Mouse (Mus musculus): ENCODE measurements around the gene Ndrg4. TPM values are rescaled to one million over a fixed set of nuclear protein-coding genes. Genes with fewer than 3 reads are reported as not detected.

Ndrg4 gene
- polyA plus RNA-seq, 1 experiment from 2014 or later, result 295 TPM

DNA sequence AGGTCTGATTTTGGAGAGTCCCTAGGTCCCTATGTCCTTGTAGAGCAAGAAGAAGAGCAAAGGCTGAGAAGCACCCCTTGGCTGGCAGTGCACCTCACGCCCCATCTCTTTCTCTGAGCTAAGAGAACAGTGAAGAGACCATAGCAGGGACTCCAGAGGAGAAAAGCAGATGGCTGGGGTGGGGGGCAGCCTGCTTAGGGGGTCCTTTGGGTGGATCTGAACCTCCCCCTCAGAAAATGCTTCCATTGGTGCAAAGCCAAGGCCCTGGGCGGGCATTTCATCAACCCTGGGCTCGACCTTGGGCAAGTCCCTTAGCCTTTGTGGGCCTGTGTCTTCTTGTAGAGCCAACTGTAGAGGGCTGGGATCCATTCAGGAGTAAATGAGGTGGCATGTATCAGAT, 27.8 kb downstream of the Ndrg4 start:
- Histone ChIP-seq H3K9me3 (replicated peaks) (no peaks in the 10 kb centered on the region), H3K4me1 (replicated peaks) (peaks cover 26% of the 10 kb centered on the region), H3K9ac (peak overlapping the region; percentile 84), H3K4me2 (peak overlapping the region; percentile 88), H3K4me3 (peak overlapping the region; percentile 78), H3K27ac (peak overlapping the region; percentile 90), H3K36me3 (peaks cover 34% of the 10 kb centered on the region), H3K27me3 (0 out of 2 replicates have a peak, but pooled peaks cover 3% of the 10 kb centered on the region)
- ATAC-seq (replicated peaks; ENCODE audit: insufficient number of reproducible peaks, insufficient read depth, low FRiP score, low read depth), result no peak
- WGBS, result 86% methylated on average over 3 of the region's 3 CpGs

DNA sequence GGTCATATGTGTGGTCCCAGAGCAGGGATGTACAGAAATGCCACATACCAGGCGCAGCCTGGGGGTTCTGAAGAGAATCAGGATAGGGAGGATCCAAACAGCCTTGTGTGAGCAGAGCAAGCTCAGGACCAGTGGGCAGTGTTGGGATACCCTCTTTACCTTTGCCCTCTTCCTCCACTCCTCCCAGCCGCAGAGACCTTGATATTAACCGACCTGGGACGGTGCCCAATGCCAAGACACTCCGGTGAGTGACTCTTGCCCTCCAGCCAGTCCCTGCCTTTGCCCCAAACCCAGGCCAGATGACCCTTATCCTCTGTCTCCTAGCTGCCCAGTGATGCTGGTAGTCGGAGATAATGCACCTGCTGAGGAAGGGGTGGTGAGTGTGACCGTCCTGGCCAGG, 32.8 kb downstream of the Ndrg4 start:
- Histone ChIP-seq H3K9ac (no peak overlapping the region), H3K27me3 (no peaks in the 10 kb centered on the region), H3K27ac (no peak overlapping the region), H3K4me2 (no peak overlapping the region), H3K36me3 (peaks cover 56% of the 10 kb centered on the region), H3K9me3 (replicated peaks) (no peaks in the 10 kb centered on the region), H3K4me1 (replicated peaks) (peaks cover 23% of the 10 kb centered on the region), H3K4me3 (no peak overlapping the region)
- WGBS, result 81% methylated on average over 7 of the region's 7 CpGs
- ATAC-seq (replicated peaks; ENCODE audit: insufficient number of reproducible peaks, insufficient read depth, low FRiP score, low read depth), result no peak

DNA sequence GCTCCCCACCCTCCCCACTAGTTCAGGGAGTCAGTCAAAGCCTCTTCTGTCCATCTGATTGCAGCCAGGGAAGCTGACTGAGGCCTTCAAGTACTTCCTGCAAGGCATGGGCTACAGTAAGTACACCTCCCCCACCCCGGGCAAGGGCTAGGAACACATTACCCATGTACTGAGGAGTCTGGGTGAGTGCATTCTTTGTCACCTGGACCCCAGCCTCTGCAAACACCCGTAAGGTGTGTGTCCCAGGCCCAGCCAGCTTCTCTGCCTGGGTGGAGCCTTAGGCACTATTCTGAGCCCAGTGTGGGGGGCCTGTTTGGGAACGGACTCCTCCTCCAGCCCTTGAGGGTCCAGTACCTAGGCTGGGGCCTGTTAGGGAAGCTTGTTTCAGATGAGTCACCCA, 34.2 kb downstream of the Ndrg4 start:
- peaks cover 56% of the 10 kb centered on the region for H3K36me3 ChIP-seq
- no peaks in the 10 kb centered on the region for H3K9me3 ChIP-seq (replicated peaks)
- H3K27me3 ChIP-seq, result no peaks in the 10 kb centered on the region
- H3K27ac ChIP-seq, result 0 out of 2 replicates have a peak overlapping the region, but pooled peaks have one; percentile 9
- H3K4me1 ChIP-seq (replicated peaks), result peaks cover 18% of the 10 kb centered on the region
- no peak overlapping the region for H3K4me2 ChIP-seq
- no peak for ATAC-seq (replicated peaks; ENCODE audit: insufficient number of reproducible peaks, insufficient read depth, low FRiP score, low read depth)
- H3K9ac ChIP-seq, result no peak overlapping the region
- H3K4me3 ChIP-seq, result no peak overlapping the region
- WGBS, result 49% methylated on average over 3 of the region's 3 CpGs

DNA sequence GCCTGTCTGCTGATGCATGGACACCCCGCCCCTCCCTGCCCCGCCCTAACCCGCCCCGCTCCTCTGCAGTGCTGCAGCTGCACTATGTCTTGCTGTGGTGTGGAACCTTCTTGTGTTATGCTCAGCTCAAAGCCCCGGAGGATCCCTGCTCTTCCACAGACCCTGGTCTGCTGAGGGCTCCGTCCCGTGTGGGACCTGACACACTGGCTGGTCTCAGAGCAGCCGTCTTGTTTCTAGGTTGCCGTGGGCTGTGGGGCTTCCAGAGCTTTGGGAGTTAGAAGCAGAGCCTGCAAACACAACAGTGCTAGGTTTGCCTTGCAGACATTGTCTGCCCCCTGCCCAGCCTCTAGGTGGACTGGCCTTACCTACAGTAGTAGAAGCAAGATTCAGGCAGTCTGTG, 35.6 kb downstream of the Ndrg4 start:
- no peaks in the 10 kb centered on the region for H3K9me3 ChIP-seq (replicated peaks)
- no peak overlapping the region for H3K4me3 ChIP-seq
- H3K36me3 ChIP-seq, result peaks cover 42% of the 10 kb centered on the region
- no peak for ATAC-seq (replicated peaks; ENCODE audit: insufficient number of reproducible peaks, insufficient read depth, low FRiP score, low read depth)
- H3K4me2 ChIP-seq, result no peak overlapping the region
- WGBS, result 85% methylated on average over 9 of the region's 9 CpGs
- no peak overlapping the region for H3K9ac ChIP-seq
- H3K27me3 ChIP-seq, result no peaks in the 10 kb centered on the region
- no peak overlapping the region for H3K27ac ChIP-seq
- peaks cover 29% of the 10 kb centered on the region for H3K4me1 ChIP-seq (replicated peaks)

DNA sequence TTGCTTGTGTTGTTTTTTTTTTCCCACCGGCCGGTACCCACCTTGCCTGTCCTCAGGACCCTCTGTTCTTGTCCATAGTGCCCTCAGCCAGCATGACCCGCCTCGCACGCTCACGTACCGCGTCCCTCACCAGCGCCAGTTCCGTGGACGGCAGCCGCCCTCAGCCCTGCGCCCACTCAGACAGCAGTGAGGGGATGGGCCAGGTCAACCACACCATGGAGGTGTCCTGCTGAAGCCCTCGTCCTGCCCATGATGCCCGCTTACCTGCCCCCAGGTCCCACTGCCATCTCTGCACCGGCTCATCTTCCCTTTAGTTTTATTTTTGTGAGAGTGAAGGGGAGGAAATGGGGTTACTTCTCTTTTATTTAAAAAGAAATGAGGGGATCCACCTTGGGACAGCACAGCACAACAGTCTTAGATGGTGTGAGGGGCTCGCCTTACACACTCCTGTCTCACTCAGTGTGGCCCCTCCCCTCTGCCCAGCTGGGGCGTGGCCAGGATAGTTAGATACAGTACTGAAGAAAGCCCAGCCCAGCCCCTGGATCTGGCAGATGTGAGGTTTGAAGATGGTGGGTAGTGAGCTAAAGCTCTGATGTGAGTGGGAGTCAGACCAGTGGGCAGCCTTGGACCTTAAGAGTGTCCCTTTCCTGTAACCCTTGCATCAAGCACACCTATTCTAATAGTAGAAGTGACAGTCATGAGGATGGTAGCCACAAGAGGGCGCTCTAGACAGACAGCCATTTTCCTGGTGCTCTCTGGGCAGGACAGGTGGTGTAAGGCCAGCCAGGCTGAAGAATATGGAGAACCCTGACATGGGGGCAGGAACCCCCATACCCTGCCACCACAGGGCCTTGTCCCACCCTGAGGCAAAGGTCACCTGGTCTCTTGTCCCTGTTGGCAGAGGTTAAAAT, 36.6 kb downstream of the Ndrg4 start:
- no peak for ATAC-seq (replicated peaks; ENCODE audit: insufficient number of reproducible peaks, insufficient read depth, low FRiP score, low read depth)
- WGBS, result 77% methylated on average over 19 of the region's 19 CpGs
- H3K36me3 ChIP-seq, result peaks cover 41% of the 10 kb centered on the region

DNA sequence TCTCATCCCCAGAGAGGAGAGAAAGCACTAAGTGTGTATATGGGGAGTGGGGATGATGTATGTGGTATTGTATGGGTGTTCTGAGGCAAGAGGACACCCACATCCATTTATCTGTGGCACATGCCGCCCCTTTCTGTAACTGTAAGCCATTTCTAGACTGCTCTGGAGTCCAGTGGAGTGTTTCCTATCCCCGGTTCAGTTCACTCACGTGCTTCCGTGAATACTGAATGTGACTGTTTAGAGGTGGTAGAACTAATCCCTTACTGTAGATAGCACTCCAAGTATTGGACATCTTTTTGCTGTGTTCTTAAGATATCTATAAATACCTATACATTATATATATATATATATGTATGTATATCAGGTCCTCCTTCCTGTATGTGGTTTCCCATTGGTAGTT, 37.6 kb downstream of the Ndrg4 start:
- no peaks in the 10 kb centered on the region for H3K9me3 ChIP-seq (replicated peaks)
- no peaks in the 10 kb centered on the region for H3K27me3 ChIP-seq
- peaks cover 29% of the 10 kb centered on the region for H3K4me1 ChIP-seq (replicated peaks)
- H3K4me2 ChIP-seq, result no peak overlapping the region
- H3K4me3 ChIP-seq, result no peak overlapping the region
- WGBS, result 86% methylated on average over 4 of the region's 4 CpGs
- no peak for ATAC-seq (replicated peaks; ENCODE audit: insufficient number of reproducible peaks, insufficient read depth, low FRiP score, low read depth)
- H3K27ac ChIP-seq, result no peak overlapping the region
- H3K9ac ChIP-seq, result no peak overlapping the region
- H3K36me3 ChIP-seq, result peaks cover 41% of the 10 kb centered on the region

More for the DNA sequence above, 36.6 kb downstream of the Ndrg4 start:
- no peak overlapping the region for H3K9ac ChIP-seq
- no peaks in the 10 kb centered on the region for H3K9me3 ChIP-seq (replicated peaks)
- no peak overlapping the region for H3K4me3 ChIP-seq
- H3K4me1 ChIP-seq (replicated peaks), result peaks cover 29% of the 10 kb centered on the region
- no peak overlapping the region for H3K4me2 ChIP-seq
- no peak overlapping the region for H3K27ac ChIP-seq
- no peaks in the 10 kb centered on the region for H3K27me3 ChIP-seq

DNA sequence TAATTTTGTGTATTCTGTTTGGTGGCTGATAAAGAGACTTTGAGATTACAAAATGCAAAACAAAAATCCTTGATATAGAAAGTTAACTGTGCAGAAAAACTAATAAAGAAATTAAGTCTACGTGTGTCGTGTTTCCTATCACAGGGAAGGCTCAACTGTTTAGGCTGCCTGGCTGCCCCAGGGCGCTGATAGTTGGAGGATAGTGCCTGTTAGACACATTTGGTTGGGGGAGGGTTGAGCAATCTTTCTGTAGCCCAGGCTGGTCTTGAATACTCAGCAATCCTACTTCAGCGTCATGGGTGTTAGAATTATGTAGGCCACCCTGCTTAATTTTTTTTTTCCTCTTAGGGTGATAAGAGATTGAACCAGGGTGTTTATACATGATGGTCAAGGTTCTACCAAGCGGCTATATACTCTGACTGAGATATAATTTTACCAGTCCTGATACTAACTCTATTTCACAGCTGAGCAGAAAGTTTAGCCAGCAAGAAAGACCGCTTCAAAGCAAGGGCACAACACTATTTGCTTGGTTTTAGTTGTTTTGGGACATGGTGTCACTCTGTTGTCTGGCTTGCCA, 38.1 kb downstream of the Ndrg4 start:
- ATAC-seq (replicated peaks; ENCODE audit: insufficient number of reproducible peaks, insufficient read depth, low FRiP score, low read depth), result no peak
- Histone ChIP-seq H3K4me3 (peak overlapping the region; percentile 64), H3K9me3 (replicated peaks) (no peaks in the 10 kb centered on the region), H3K4me1 (replicated peaks) (peaks cover 24% of the 10 kb centered on the region), H3K36me3 (peaks cover 43% of the 10 kb centered on the region), H3K27me3 (no peaks in the 10 kb centered on the region), H3K9ac (no peak overlapping the region), H3K4me2 (peak overlapping the region; percentile 90), H3K27ac (peak overlapping the region; percentile 64; the same call in 1 of the 2 replicates)
- WGBS, result 73% methylated on average over 6 of the region's 6 CpGs

DNA sequence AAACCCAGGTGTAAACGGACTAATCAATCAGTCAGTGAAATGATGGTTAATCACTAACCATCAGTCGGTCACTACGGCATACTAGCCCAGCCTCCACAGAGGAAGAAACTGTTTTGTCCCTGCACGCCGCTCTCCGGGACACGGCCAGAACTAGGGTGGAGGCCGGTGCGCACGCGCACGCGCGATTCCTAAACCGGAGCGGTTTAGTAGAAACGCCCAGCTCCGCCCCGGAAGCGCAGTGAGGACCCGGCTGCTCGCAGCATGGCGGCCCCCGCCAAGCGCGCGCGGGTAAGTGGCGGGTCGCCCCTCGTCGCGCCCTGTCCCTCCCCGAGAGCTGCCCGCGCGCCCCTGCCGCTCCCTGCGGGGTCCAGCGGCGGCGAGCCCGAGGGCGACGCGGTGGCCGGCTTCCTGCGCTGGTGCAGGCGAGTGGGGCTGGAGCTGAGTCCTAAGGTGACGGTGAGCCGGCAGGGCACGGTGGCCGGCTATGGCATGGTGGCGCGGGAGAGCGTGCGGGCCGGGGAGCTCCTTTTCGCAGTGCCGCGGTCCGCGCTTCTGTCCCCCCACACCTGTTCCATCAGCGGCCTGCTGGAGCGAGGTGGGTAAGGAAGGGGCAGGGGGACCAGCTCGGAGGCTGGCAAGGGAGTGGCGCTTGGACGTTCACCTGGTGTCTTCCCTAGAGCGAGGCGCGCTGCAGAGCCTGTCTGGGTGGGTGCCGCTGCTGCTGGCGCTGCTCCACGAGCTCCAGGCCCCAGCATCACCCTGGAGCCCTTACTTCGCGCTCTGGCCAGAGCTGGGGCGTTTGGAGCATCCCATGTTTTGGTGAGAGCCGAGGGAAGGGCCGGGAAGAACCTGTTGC, 39.1 kb downstream of the Ndrg4 start, which contains the start of gene Setd6:
Gene Setd6, plus strand, starts transcription at position 206 of the 856 bp plus-strand sequence.
- Histone ChIP-seq H3K36me3 (peaks cover 49% of the 10 kb centered on the region), H3K27me3 (no peaks in the 10 kb centered on the region), H3K4me3 (peak within 1 kb of the TSS; percentile 64), H3K4me2 (peak within 1 kb of the TSS; percentile 90), H3K9ac (peak within 1 kb of the TSS; percentile 60), H3K9me3 (replicated peaks) (no peaks in the 10 kb centered on the region), H3K27ac (peak within 1 kb of the TSS; percentile 64), H3K4me1 (replicated peaks) (peaks cover 19% of the 10 kb centered on the region)
- ATAC-seq (replicated peaks; ENCODE audit: insufficient number of reproducible peaks, insufficient read depth, low FRiP score, low read depth), result peak; percentile 86
- under 1% methylated on average over 76 of the region's 79 CpGs for WGBS

DNA sequence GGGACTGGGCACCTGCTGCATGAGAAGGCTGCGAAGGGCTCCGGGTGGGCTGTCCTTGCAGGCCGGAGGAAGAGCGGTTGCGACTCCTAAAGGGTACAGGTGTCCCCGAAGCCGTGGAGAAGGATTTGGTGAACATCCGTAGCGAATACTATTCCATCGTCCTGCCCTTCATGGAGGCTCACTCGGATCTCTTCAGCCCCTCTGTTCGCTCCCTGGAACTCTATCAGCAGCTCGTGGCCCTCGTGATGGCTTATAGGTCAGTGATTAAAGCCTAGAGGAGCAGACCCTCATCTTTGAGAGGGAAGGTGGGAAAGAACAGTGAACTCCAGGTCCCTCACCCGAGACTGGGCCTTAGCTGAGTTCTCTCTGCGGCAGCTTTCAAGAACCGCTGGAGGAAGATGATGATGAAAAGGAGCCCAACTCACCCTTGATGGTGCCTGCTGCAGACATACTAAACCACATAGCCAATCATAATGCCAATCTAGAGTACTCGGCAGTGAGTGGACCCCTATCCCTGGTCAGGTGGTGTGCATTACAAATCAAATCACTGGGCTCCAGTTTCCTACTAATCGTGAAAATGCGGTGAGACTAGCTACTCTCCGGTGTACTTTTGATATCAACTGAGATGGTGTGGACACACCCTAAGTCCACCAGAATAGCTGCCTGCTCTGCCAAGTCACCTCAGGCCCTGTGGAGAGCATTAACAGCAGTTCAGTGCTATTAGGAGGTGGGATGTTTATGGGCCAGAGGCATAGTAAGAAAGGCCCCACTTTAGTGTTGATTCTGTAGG, 40.0 kb downstream of the Ndrg4 start:
- Histone ChIP-seq H3K4me1 (replicated peaks) (peaks cover 19% of the 10 kb centered on the region), H3K27ac (peak overlapping the region; percentile 64), H3K9me3 (replicated peaks) (no peaks in the 10 kb centered on the region), H3K4me3 (peak overlapping the region; percentile 64), H3K4me2 (peak overlapping the region; percentile 90), H3K36me3 (peaks cover 49% of the 10 kb centered on the region), H3K9ac (peak overlapping the region; percentile 60), H3K27me3 (no peaks in the 10 kb centered on the region)
- WGBS, result 20% methylated on average over 21 of the region's 21 CpGs
- no peak for ATAC-seq (replicated peaks; ENCODE audit: insufficient number of reproducible peaks, insufficient read depth, low FRiP score, low read depth)

DNA sequence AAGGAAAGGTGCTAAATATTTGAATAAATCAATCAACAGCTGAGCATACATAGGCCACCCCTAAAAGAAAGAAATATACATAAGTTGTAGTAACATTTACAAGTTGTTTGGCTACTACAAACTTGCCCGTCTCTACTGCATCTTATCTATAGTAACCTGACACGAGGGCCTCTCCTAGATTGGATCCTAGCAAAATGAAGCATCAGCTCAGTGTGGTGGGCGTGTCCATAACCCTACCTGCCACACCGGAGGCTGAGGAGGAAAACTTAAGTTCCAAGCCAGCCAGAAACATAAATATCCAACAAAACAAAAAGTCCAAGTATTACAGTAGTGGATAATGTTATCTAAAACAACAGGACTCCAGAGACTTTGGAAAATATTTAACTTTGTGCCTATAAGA, 50.8 kb downstream of the Ndrg4 start:
- WGBS, result 70% methylated on average over 4 of the region's 4 CpGs
- H3K27ac ChIP-seq, result no peak overlapping the region
- no peak for ATAC-seq (replicated peaks; ENCODE audit: insufficient number of reproducible peaks, insufficient read depth, low FRiP score, low read depth)
- H3K9ac ChIP-seq, result no peak overlapping the region
- H3K27me3 ChIP-seq, result no peaks in the 10 kb centered on the region
- no peak overlapping the region for H3K4me2 ChIP-seq
- H3K4me3 ChIP-seq, result no peak overlapping the region
- H3K36me3 ChIP-seq, result peaks cover 91% of the 10 kb centered on the region
- H3K4me1 ChIP-seq (replicated peaks), result no peaks in the 10 kb centered on the region
- H3K9me3 ChIP-seq (replicated peaks), result no peaks in the 10 kb centered on the region

Data from heart, embryonic 15.5 days (tissue).